Mouse (Mus musculus) liver, embryonic 14.5 days (tissue): Measurements from ENCODE around the gene Inha. TPM values are rescaled to one million over a fixed set of nuclear protein-coding genes. Genes with fewer than 3 reads are reported as not detected.

Experiments
- ATAC-seq: fragments of 200-750 bp; cut with Nextera tagmentation; 2 replicates; pipeline ENCODE4 v1.8.0; 2017; ENCODE audit warnings: moderate number of reproducible peaks, mild to moderate bottlenecking, moderate library complexity; ENCODE audit not compliant: insufficient read depth
- DNase-seq, 3 experiments: peaks; one replicate each; pipeline ENCODE4 v3.0.0-alpha.2; 2012 to 2013; ENCODE audit warnings: low read depth in 3 of 3, low spot score in 3 of 3
- H3K27ac ChIP-seq: fragments of 300-500 bp; sonication (generic); 2 replicates; pipeline ENCODE4 v1.5.1; 2014; ENCODE audit warnings: moderate library complexity, mild to moderate bottlenecking, control low read depth, inconsistent platforms
- H3K27me3 ChIP-seq: fragments of 300-500 bp; sonication (generic); 2 replicates; pipeline ENCODE4 v1.6.1; 2014; ENCODE audit warnings: mild to moderate bottlenecking, low read length, moderate library complexity; ENCODE audit not compliant: control insufficient read depth, insufficient read depth
- H3K36me3 ChIP-seq: fragments of 300-500 bp; sonication (generic); replicated peaks from 2 replicates; pipeline ENCODE4 v1.6.1; 2014; ENCODE audit warnings: low read depth; ENCODE audit not compliant: control insufficient read depth, insufficient read depth
- H3K4me1 ChIP-seq, 2 experiments: fragments of 200-500 bp in 1 of 2; fragments of 300-500 bp in 1 of 2; sonication (generic) in 1 of 2; replicated peaks; 2 replicates each; pipeline ENCODE4 v1.6.1; 2012 to 2014; ENCODE audit warnings: antibody characterized with exemption in 1 of 2, inconsistent platforms in 1 of 2, low read length in 1 of 2; ENCODE audit not compliant: control insufficient read depth in 2 of 2, insufficient read depth in 2 of 2
- H3K4me2 ChIP-seq: fragments of 300-500 bp; sonication (generic); 2 replicates; pipeline ENCODE4 v1.6.1; 2014; ENCODE audit warnings: low read depth, mild to moderate bottlenecking, control low read depth, moderate library complexity
- H3K4me3 ChIP-seq, 2 experiments: fragments of 200-500 bp in 1 of 2; fragments of 300-500 bp in 1 of 2; sonication (generic) in 1 of 2; 2 replicates each; pipeline ENCODE4 v1.5.1; 2012 to 2014; ENCODE audit warnings: low read depth in 2 of 2, low read length in 2 of 2, mild to moderate bottlenecking in 2 of 2, control low read depth in 1 of 2, inconsistent platforms in 1 of 2, moderate library complexity in 1 of 2; ENCODE audit not compliant: insufficient read depth in 1 of 2
- H3K9ac ChIP-seq: fragments of 300-500 bp; sonication (generic); replicated peaks from 2 replicates; pipeline ENCODE4 v1.6.1; 2014; ENCODE audit warnings: mild to moderate bottlenecking, control low read depth, moderate library complexity
- H3K9me3 ChIP-seq: fragments of 300-500 bp; sonication (generic); 2 replicates; pipeline ENCODE4 v1.6.1; 2016; ENCODE audit warnings: low read length, mixed read lengths; ENCODE audit not compliant: control insufficient read depth
- CTCF ChIP-seq: IDR thresholded peaks from 2 replicates; pipeline ENCODE4 v1.5.1; 2016; ENCODE audit warnings: antibody characterized with exemption, low read depth, control low read depth
- EP300 ChIP-seq: IDR thresholded peaks from 2 replicates; pipeline ENCODE4 v1.6.1; 2016; ENCODE audit warnings: antibody characterized with exemption, low read depth
- WGBS: fragments of 180-500 bp; shearing (Covaris S2); extraction: QIAGEN DNeasy Blood & Tissue Kit; methylation state at CpG from one replicate; pipeline ENCODE4 v1.1.7; 2014; ENCODE audit not compliant: insufficient replicate concordance; 5-methylcytosine and 5-hydroxymethylcytosine counted together
- polyA plus RNA-seq, 2 experiments: library from polyadenylated mRNA; depleted of rRNA in 1 of 2; stranded (reverse) in 1 of 2; unstranded in 1 of 2; fragments of >200 nt; fragmentation: Nextera tagmentation in 1 of 2; extraction: Ambion mirVana in 1 of 2; gene quantifications; 2 replicates each; pipeline versions ENCODE4 v1.2.1 to v1.2.3; 2012 to 2014

Inha gene
- polyA plus RNA-seq, 2 experiments: 0.17 to 1.3 TPM

DNA sequence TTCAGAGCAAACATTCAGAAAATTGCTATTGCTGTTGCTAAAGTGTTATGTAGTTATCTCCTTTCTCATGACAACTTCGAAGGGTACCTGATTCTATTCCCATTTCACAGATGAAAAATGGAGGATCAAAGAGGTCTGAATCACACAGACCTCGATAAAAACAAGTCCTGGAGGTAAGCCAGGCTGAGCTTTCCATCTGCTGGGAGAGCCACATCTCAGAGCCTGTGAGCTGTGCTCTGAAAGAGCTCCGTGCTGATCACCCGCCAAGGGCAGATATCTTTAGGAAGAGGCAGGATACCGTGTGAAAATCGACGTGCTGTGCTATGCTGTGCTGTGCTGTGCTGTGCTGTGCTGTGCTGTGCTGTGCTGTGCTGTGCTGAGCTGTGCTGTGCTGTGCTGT, 46.6 kb upstream of the Inha start:
- WGBS: 50% methylated on average over 7 of the region's 7 CpGs
- H3K27me3 ChIP-seq: peaks cover 50% of the 10 kb centered on the region
- peaks cover 21 to 39% of the 10 kb centered on the region in 2 experiments for H3K4me1 ChIP-seq

GRCm38 (mm10) chr1:75462636-75463035, 44.2 kb upstream of the Inha start:
- Histone ChIP-seq H3K27me3 (peaks cover 32% of the 10 kb centered on the region), H3K9ac (peak overlapping the region; percentile 40; the same call in 1 of the 2 replicates), H3K4me1 (peaks cover 18 to 38% of the 10 kb centered on the region in 2 experiments), H3K27ac (peak overlapping the region; percentile 77), H3K4me2 (peak overlapping the region; percentile 56; the same call in 1 of the 2 replicates), H3K36me3 (no peaks in the 10 kb centered on the region), H3K9me3 (no peaks in the 10 kb centered on the region), H3K4me3 (no peak overlapping the region)
- ATAC-seq: peak; percentile 74
- DNase-seq: peak in 2 of 3 experiments; percentile 41
- 0% methylated on average over 1 of the region's 1 CpGs for WGBS
- TF ChIP-seq EP300 (peak; percentile 60), CTCF (no peak)

More for the DNA sequence above, 46.6 kb upstream of the Inha start:
- Histone ChIP-seq H3K27ac (no peak overlapping the region), H3K4me3 (no peak overlapping the region), H3K9me3 (no peaks in the 10 kb centered on the region), H3K36me3 (no peaks in the 10 kb centered on the region), H3K4me2 (no peak overlapping the region), H3K9ac (no peak overlapping the region)
- no peak for ATAC-seq
- no peak for DNase-seq
- TF ChIP-seq CTCF: no peak
- no peak for TF ChIP-seq EP300

GRCm38 (mm10) chr1:75463652-75464204, 43.1 kb upstream of the Inha start:
- Histone ChIP-seq H3K27ac (no peak overlapping the region; the same call in 1 of the 2 replicates), H3K4me3 (peak overlapping the region in 1 of 2 experiments; percentile 17; a peak in 1 of 4 replicates), H3K9ac (peak overlapping the region; percentile 1), H3K27me3 (peaks cover 21% of the 10 kb centered on the region), H3K4me1 (peaks cover 18 to 36% of the 10 kb centered on the region in 2 experiments), H3K9me3 (no peaks in the 10 kb centered on the region), H3K36me3 (no peaks in the 10 kb centered on the region), H3K4me2 (peak overlapping the region; percentile 56)
- ATAC-seq (peak; percentile 86), DNase-seq (peak in 2 of 3 experiments; percentile 50 to 58)
- TF ChIP-seq EP300 (peak; percentile 70), CTCF (no peak)
- WGBS: 34% methylated on average over 5 of the region's 5 CpGs

GRCm38 (mm10) chr1:75467215-75467927, 39.5 kb upstream of the Inha start:
- ATAC-seq (peak; percentile 10; the same call in 1 of the 2 replicates), DNase-seq (peak; percentile 46 to 61 (median 47))
- TF ChIP-seq EP300: no peak
- TF ChIP-seq CTCF: peak; percentile 89
- Histone ChIP-seq H3K36me3 (no peaks in the 10 kb centered on the region), H3K27me3 (peaks cover 8% of the 10 kb centered on the region), H3K27ac (no peak overlapping the region), H3K4me1 (peaks cover 18 to 30% of the 10 kb centered on the region in 2 experiments), H3K9me3 (no peaks in the 10 kb centered on the region), H3K4me3 (no peak overlapping the region), H3K4me2 (no peak overlapping the region), H3K9ac (no peak overlapping the region)
- WGBS: 6% methylated on average over 14 of the region's 14 CpGs

- Histone ChIP-seq H3K9ac (no peak overlapping the region), H3K4me1 (peaks cover 6 to 12% of the 10 kb centered on the region in 2 experiments), H3K27ac (no peak overlapping the region), H3K4me3 (no peak overlapping the region), H3K27me3 (peaks cover 8% of the 10 kb centered on the region), H3K4me2 (no peak overlapping the region), H3K36me3 (no peaks in the 10 kb centered on the region), H3K9me3 (no peaks in the 10 kb centered on the region)
- 64% methylated on average over 17 of the region's 17 CpGs for WGBS
- ATAC-seq (no peak), DNase-seq (no peak)
- no peak for TF ChIP-seq CTCF
- TF ChIP-seq EP300: no peak
Measured at GRCm38 (mm10) chr1:75469287-75469825, 37.5 kb upstream of the Inha start.
